Mouse (Mus musculus): ENCODE data around the gene Hmg20a.

GRCm38 (mm10) chr9:56415393-56415792, 3.0 kb upstream of the Hmg20a start:
- no peak for TF ChIP-seq HCFC1 (IDR thresholded peaks at IDR 0.05; ENCODE audit: borderline replicate concordance, insufficient read depth, low read length)
- TF ChIP-seq CHD2 (IDR thresholded peaks at IDR 0.05; ENCODE audit: low read depth, low read length): no peak
- TF ChIP-seq ZC3H11A (IDR thresholded peaks at IDR 0.05; ENCODE audit: borderline replicate concordance, low read depth, low read length): no peak
- TF ChIP-seq ZNF384 (IDR thresholded peaks at IDR 0.05; ENCODE audit: low read depth, low read length): no peak
- TF ChIP-seq MAFK (IDR thresholded peaks at IDR 0.05; ENCODE audit: insufficient read depth, low read depth, low read length): no peak

All from ES-E14 (cell line).